Mouse (Mus musculus): ENCODE results near the gene Cep295.

GRCm38 (mm10) chr9:15285443-15285842 is 72.1 kb downstream of the Cep295 start:
- TF ChIP-seq BHLHE40 (IDR thresholded peaks at IDR 0.05; ENCODE audit: borderline replicate concordance, low read depth, low read length) = no peak
- peak; percentile 76 to 96 (median 90) for TF ChIP-seq CTCF (IDR thresholded peaks at IDR 0.05 in 2 of 3, conservative IDR thresholded peaks at IDR 0.05 in 1 of 3; ENCODE audit: control insufficient read depth in 1 of 3, insufficient read depth in 1 of 3, low read depth in 2 of 3, low read length in 3 of 3, poor library complexity in 1 of 3, severe bottlenecking in 1 of 3)
- no peak for TF ChIP-seq POLR2A (IDR thresholded peaks at IDR 0.05; ENCODE audit: control insufficient read depth in 1 of 2, insufficient read depth in 1 of 2, low read depth in 1 of 2, low read length in 2 of 2, poor library complexity in 1 of 2)
- no peak for TF ChIP-seq ZNF384 (IDR thresholded peaks at IDR 0.05; ENCODE audit: low read depth, low read length)
- TF ChIP-seq SIN3A (IDR thresholded peaks at IDR 0.05; ENCODE audit: low read length) = no peak
- TF ChIP-seq EP300 (IDR thresholded peaks at IDR 0.05; ENCODE audit: low read depth in 1 of 2, low read length in 2 of 2) = no peak

Data from MEL (cell line).